Mouse (Mus musculus) myocyte (in vitro differentiated cells): ENCODE data around the gene Vmp1.

Experiments
- MYOD1 ChIP-seq, 3 experiments: IDR thresholded peaks; one replicate each; pipeline ENCODE4 v1.6.1; 2011; ENCODE audit warnings: control low read depth in 2 of 3, low read depth in 2 of 3, mild to moderate bottlenecking in 2 of 3, moderate library complexity in 1 of 3; ENCODE audit not compliant: insufficient read length in 2 of 3, control insufficient read depth in 1 of 3
- POLR2A ChIP-seq: IDR thresholded peaks from one replicate; pipeline ENCODE4 v1.6.1; 2011; ENCODE audit warnings: low read depth, mild to moderate bottlenecking, control low read depth, moderate library complexity; ENCODE audit not compliant: insufficient read length
- TCF12 ChIP-seq: IDR thresholded peaks from one replicate; pipeline ENCODE4 v1.6.1; 2011; ENCODE audit warnings: mild to moderate bottlenecking, control low read depth; ENCODE audit not compliant: poor library complexity, insufficient read depth, severe bottlenecking

GRCm38 (mm10) chr11:86568425-86568824 lies 115.2 kb downstream of the Vmp1 start:
- TF ChIP-seq POLR2A (no peak), MYOD1 (IDR thresholded peaks at IDR 0.05; ENCODE audit: control insufficient read depth in 1 of 3, insufficient read length in 2 of 3, low read depth in 2 of 3) (peak in 1 of 3 experiments; percentile 36), TCF12 (no peak)
